10 mouse cellular contexts compared by ENCODE assay signal in genomic region chr8:123992587-123992986, GRCm38 (mm10). TPM values are rescaled to one million over a fixed set of nuclear protein-coding genes. Genes with fewer than 3 reads are reported as not detected.
DNase-seq lines count a peak whose midpoint lies in the region; ATAC-seq and TF ChIP-seq lines count a peak whose summit lies in the region.
"Had no signal": no experiment of that assay in that cellular context is flagged by ENCODE, and none has a peak within 500 bp of the region (broad histone marks: within the 10 kb centered on the region; RNA-seq: fewer than 3 reads in every experiment).

No protein-coding gene starts in this region.

- H3K27me3 ChIP-seq in forebrain, embryonic 14.5 days (replicated peaks; ENCODE audit: control insufficient read depth, insufficient read depth, low read length): no peaks in the 10 kb centered on the region
- H3K27me3 ChIP-seq in forebrain, embryonic 13.5 days: no peaks in the 10 kb centered on the region
- H3K27me3 ChIP-seq: midbrain, embryonic 15.5 days had no signal

- no peak overlapping the region for H3K9ac ChIP-seq in forebrain, embryonic 14.5 days (ENCODE audit: low read length)
- H3K9ac ChIP-seq in forebrain, embryonic 13.5 days: no peak overlapping the region
- H3K9ac ChIP-seq: midbrain, embryonic 15.5 days had no signal

- no peaks in the 10 kb centered on the region for H3K9me3 ChIP-seq in forebrain, embryonic 14.5 days (replicated peaks; ENCODE audit: control insufficient read depth, low read length)
- H3K9me3 ChIP-seq in forebrain, embryonic 13.5 days (replicated peaks): no peaks in the 10 kb centered on the region
- H3K9me3 ChIP-seq: midbrain, embryonic 15.5 days had no signal

- WGBS in forebrain, embryonic 14.5 days: 71% methylated on average over 8 of the region's 8 CpGs
- WGBS in forebrain, embryonic 13.5 days: 83% methylated on average over 8 of the region's 8 CpGs
- 69% methylated on average over 8 of the region's 8 CpGs for WGBS in lung, adult 2 months

- TF ChIP-seq CTCF in lung, adult 2 months (IDR thresholded peaks at IDR 0.05; ENCODE audit: insufficient read depth, low read length): peak; percentile 52
- TF ChIP-seq CTCF in embryonic fibroblast, embryonic 13.5 days (IDR thresholded peaks at IDR 0.05; ENCODE audit: borderline replicate concordance, insufficient read depth, low read length): peak; percentile 15; the same call in 1 of the 2 replicates

- no peaks in the 10 kb centered on the region for H3K4me1 ChIP-seq in forebrain, embryonic 14.5 days (ENCODE audit: control insufficient read depth, insufficient read depth, low read length)
- no peaks in the 10 kb centered on the region for H3K4me1 ChIP-seq in forebrain, embryonic 13.5 days
- no peaks in the 10 kb centered on the region; the same call in 1 of the 2 replicates for H3K4me1 ChIP-seq in lung, adult 2 months (ENCODE audit: control insufficient read depth, insufficient read depth, low read length)
- peaks cover 5% of the 10 kb centered on the region for H3K4me1 ChIP-seq in embryonic fibroblast, embryonic 13.5 days (ENCODE audit: control insufficient read depth, insufficient read depth, low read length)
- H3K4me1 ChIP-seq: midbrain, embryonic 15.5 days had no signal

- peak; percentile 44 for DNase-seq in forebrain, embryonic 14.5 days (ENCODE audit: low spot score)
- no peak for DNase-seq in lung, adult 2 months
- no peak for DNase-seq in lung, postnatal 25 days (ENCODE audit: low spot score)
- DNase-seq in spleen, adult 12 weeks (ENCODE audit: low spot score): peak; percentile 40
- DNase-seq in right cerebral cortex, adult 2 months (ENCODE audit: low spot score in 2 of 2): no peak
- DNase-seq in layer of hippocampus, adult 18-20 months (ENCODE audit: low spot score in 2 of 2): no peak
- DNase-seq: adrenal gland, postnatal 10 days had no signal

- no peak overlapping the region for H3K27ac ChIP-seq in forebrain, embryonic 14.5 days (ENCODE audit: low read depth, low read length)
- H3K27ac ChIP-seq in forebrain, embryonic 13.5 days: no peak overlapping the region
- peak overlapping the region; percentile 62 for H3K27ac ChIP-seq in embryonic fibroblast, embryonic 13.5 days (ENCODE audit: insufficient read depth, low read length)
- H3K27ac ChIP-seq: midbrain, embryonic 15.5 days had no signal

- no peak overlapping the region for H3K4me2 ChIP-seq in forebrain, embryonic 14.5 days (ENCODE audit: low read length)
- H3K4me2 ChIP-seq in forebrain, embryonic 13.5 days: no peak overlapping the region
- H3K4me2 ChIP-seq: midbrain, embryonic 15.5 days had no signal

- no peak for ATAC-seq in forebrain, embryonic 14.5 days
- no peak for ATAC-seq in forebrain, embryonic 13.5 days
- ATAC-seq: midbrain, embryonic 15.5 days had no signal

- H3K4me3 ChIP-seq in forebrain, embryonic 14.5 days (ENCODE audit: low read depth, low read length): no peak overlapping the region
- H3K4me3 ChIP-seq in forebrain, embryonic 13.5 days: no peak overlapping the region
- H3K4me3 ChIP-seq in lung, adult 2 months (replicated peaks; ENCODE audit: extremely low read depth, low read depth, low read length): no peak overlapping the region
- H3K4me3 ChIP-seq in embryonic fibroblast, embryonic 13.5 days (ENCODE audit: insufficient read depth, low read length): no peak overlapping the region
- H3K4me3 ChIP-seq: midbrain, embryonic 15.5 days had no signal

- TF ChIP-seq POLR2A in lung, adult 2 months (IDR thresholded peaks at IDR 0.05; ENCODE audit: borderline replicate concordance, extremely low read depth, low read depth, low read length): no peak
- TF ChIP-seq POLR2A in embryonic fibroblast, embryonic 13.5 days (IDR thresholded peaks at IDR 0.05; ENCODE audit: low read depth, low read length): no peak

- peaks cover 15% of the 10 kb centered on the region for H3K36me3 ChIP-seq in forebrain, embryonic 14.5 days (ENCODE audit: control insufficient read depth, insufficient read depth, low read length)
- H3K36me3 ChIP-seq in forebrain, embryonic 13.5 days (ENCODE audit: poor library complexity, severe bottlenecking): peaks cover 28% of the 10 kb centered on the region

RNA-seq across cellular contexts. Expression of gene Abcb10, which starts 9.7 kb away (rescaled TPM):
- polyA plus RNA-seq in forebrain, embryonic 14.5 days (2014; fragmentation: Nextera tagmentation; extraction: Ambion mirVana): 11.1 and 11.5 TPM in 2 replicates
- 8.5 and 9.1 TPM in 2 replicates for polyA plus RNA-seq in forebrain, embryonic 13.5 days (2015; fragmentation: Nextera tagmentation; extraction: Ambion mirVana)
- polyA plus RNA-seq in lung, adult 2 months (2012; rRNA removed): 10.9 and 12.6 TPM in 2 replicates
- 16.2 and 21.4 TPM in 2 replicates for polyA plus RNA-seq in embryonic fibroblast, embryonic 13.5 days (2011; ENCODE audit: insufficient read length, low read depth, missing spikeins)
- total RNA-seq in layer of hippocampus, adult 18-20 months (2021): 10 to 100 TPM; 15.3 to 17.3 TPM

RNA-seq across cellular contexts. Expression of gene Taf5l, which starts 28.6 kb away (rescaled TPM):
- 31.1 and 36.0 TPM in 2 replicates for polyA plus RNA-seq in forebrain, embryonic 14.5 days (2014; fragmentation: Nextera tagmentation; extraction: Ambion mirVana)
- 27.5 and 30.9 TPM in 2 replicates for polyA plus RNA-seq in forebrain, embryonic 13.5 days (2015; fragmentation: Nextera tagmentation; extraction: Ambion mirVana)
- polyA plus RNA-seq in lung, adult 2 months (2012; rRNA removed): 22.7 and 26.0 TPM in 2 replicates
- polyA plus RNA-seq in embryonic fibroblast, embryonic 13.5 days (2011; ENCODE audit: insufficient read length, low read depth, missing spikeins): 30.6 and 36.3 TPM in 2 replicates
- 10 to 100 TPM; 20.4 to 21.9 TPM for total RNA-seq in layer of hippocampus, adult 18-20 months (2021)

RNA-seq across cellular contexts. Expression of gene Urb2, which starts 28.7 kb away (rescaled TPM):
- polyA plus RNA-seq in forebrain, embryonic 14.5 days (2014; fragmentation: Nextera tagmentation; extraction: Ambion mirVana): 3.9 and 4.2 TPM in 2 replicates
- polyA plus RNA-seq in forebrain, embryonic 13.5 days (2015; fragmentation: Nextera tagmentation; extraction: Ambion mirVana): 3.2 and 3.5 TPM in 2 replicates
- 3.1 and 4.3 TPM in 2 replicates for polyA plus RNA-seq in lung, adult 2 months (2012; rRNA removed)
- polyA plus RNA-seq in embryonic fibroblast, embryonic 13.5 days (2011; ENCODE audit: insufficient read length, low read depth, missing spikeins): 14.6 and 15.9 TPM in 2 replicates
- total RNA-seq in layer of hippocampus, adult 18-20 months (2021): 10 to 100 TPM; 12.0 to 12.3 TPM

RNA-seq across cellular contexts. Expression of gene Nup133, which starts 43.5 kb away (rescaled TPM):
- polyA plus RNA-seq in forebrain, embryonic 14.5 days (2014; fragmentation: Nextera tagmentation; extraction: Ambion mirVana): 34.3 and 35.3 TPM in 2 replicates
- polyA plus RNA-seq in forebrain, embryonic 13.5 days (2015; fragmentation: Nextera tagmentation; extraction: Ambion mirVana): 38.5 and 42.6 TPM in 2 replicates
- polyA plus RNA-seq in lung, adult 2 months (2012; rRNA removed): 7.3 and 10.8 TPM in 2 replicates
- 19.5 and 22.4 TPM in 2 replicates for polyA plus RNA-seq in embryonic fibroblast, embryonic 13.5 days (2011; ENCODE audit: insufficient read length, low read depth, missing spikeins)
- 10 to 100 TPM; 21.9 to 23.8 TPM for total RNA-seq in layer of hippocampus, adult 18-20 months (2021)

Comparison
In these comparisons a context has a peak if more than half of its experiments do, and no peak if none do; other contexts are left out.
1. DNase-seq: peak in forebrain, embryonic 14.5 days (single experiment) and spleen, adult 12 weeks (single experiment); none in lung, adult 2 months (single experiment), lung, postnatal 25 days (single experiment), right cerebral cortex, adult 2 months (0 of 2) and layer of hippocampus, adult 18-20 months (0 of 2).